Mouse (Mus musculus): ENCODE measurements around the gene Vezt. TPM values are rescaled to one million over a fixed set of nuclear protein-coding genes. Genes with fewer than 3 reads are reported as not detected.
A peak's percentile ranks its signal among the peaks of the same experiment; 100 is the strongest.

Gene Vezt
- polyA plus RNA-seq, 1 experiment from 2014 or later: 12.9 TPM

- H3K27me3 ChIP-seq: no peaks in the 10 kb centered on the region
- ATAC-seq (ENCODE audit: insufficient read depth): no peak
- WGBS (ENCODE audit: insufficient replicate concordance): 68% methylated on average over 3 of the region's 3 CpGs
- H3K36me3 ChIP-seq (replicated peaks): no peaks in the 10 kb centered on the region
- no peak overlapping the region for H3K4me2 ChIP-seq
- H3K4me1 ChIP-seq (replicated peaks): no peaks in the 10 kb centered on the region
- no peak overlapping the region for H3K4me3 ChIP-seq (replicated peaks)
- no peaks in the 10 kb centered on the region for H3K9me3 ChIP-seq (replicated peaks)
- H3K27ac ChIP-seq (replicated peaks): no peak overlapping the region
- no peak overlapping the region for H3K9ac ChIP-seq
Observed at GRCm38 (mm10) chr10:93950991-93951390, 84.6 kb downstream of the Vezt start.

- no peak overlapping the region for H3K4me2 ChIP-seq
- H3K27me3 ChIP-seq: no peaks in the 10 kb centered on the region
- WGBS (ENCODE audit: insufficient replicate concordance): 80% methylated on average over 2 of the region's 2 CpGs
- no peak overlapping the region for H3K4me3 ChIP-seq (replicated peaks)
- no peak overlapping the region for H3K9ac ChIP-seq
- H3K27ac ChIP-seq (replicated peaks): no peak overlapping the region
- no peaks in the 10 kb centered on the region for H3K9me3 ChIP-seq (replicated peaks)
- H3K4me1 ChIP-seq (replicated peaks): no peaks in the 10 kb centered on the region
- no peak for ATAC-seq (ENCODE audit: insufficient read depth)
- no peaks in the 10 kb centered on the region for H3K36me3 ChIP-seq (replicated peaks)
Observed at GRCm38 (mm10) chr10:93949921-93950320, 85.7 kb downstream of the Vezt start.

- no peaks in the 10 kb centered on the region for H3K36me3 ChIP-seq (replicated peaks)
- no peak overlapping the region for H3K4me3 ChIP-seq (replicated peaks)
- peak overlapping the region; percentile 31 for H3K27ac ChIP-seq (replicated peaks)
- H3K9me3 ChIP-seq (replicated peaks): no peaks in the 10 kb centered on the region
- no peaks in the 10 kb centered on the region for H3K27me3 ChIP-seq
- no peak overlapping the region for H3K9ac ChIP-seq
- no peaks in the 10 kb centered on the region for H3K4me1 ChIP-seq (replicated peaks)
- peak; percentile 79 for ATAC-seq (ENCODE audit: insufficient read depth)
- no peak overlapping the region for H3K4me2 ChIP-seq
- whole genome bisulfite sequencing (ENCODE audit: insufficient replicate concordance): 50% methylated on average over 9 of the region's 9 CpGs
Observed at GRCm38 (mm10) chr10:93945843-93946499, 89.6 kb downstream of the Vezt start.

- H3K9ac ChIP-seq: no peak overlapping the region
- 34% methylated on average over 4 of the region's 4 CpGs for WGBS (ENCODE audit: insufficient replicate concordance)
- peak; percentile 51 for ATAC-seq (ENCODE audit: insufficient read depth)
Observed at GRCm38 (mm10) chr10:93945364-93945763, 90.3 kb downstream of the Vezt start.

GRCm38 (mm10) chr10:93944241-93944640 is 91.4 kb downstream of the Vezt start:
- H3K9ac ChIP-seq: no peak overlapping the region
- H3K4me2 ChIP-seq: no peak overlapping the region
- no peaks in the 10 kb centered on the region for H3K36me3 ChIP-seq (replicated peaks)
- no peaks in the 10 kb centered on the region for H3K27me3 ChIP-seq
- no peaks in the 10 kb centered on the region for H3K4me1 ChIP-seq (replicated peaks)
- 46% methylated on average over 5 of the region's 5 CpGs for WGBS (ENCODE audit: insufficient replicate concordance)
- ATAC-seq (ENCODE audit: insufficient read depth): no peak
- no peak overlapping the region for H3K27ac ChIP-seq (replicated peaks)
- H3K9me3 ChIP-seq (replicated peaks): no peaks in the 10 kb centered on the region
- H3K4me3 ChIP-seq (replicated peaks): no peak overlapping the region

More at GRCm38 (mm10) chr10:93945364-93945763, 90.3 kb downstream of the Vezt start:
- no peaks in the 10 kb centered on the region for H3K4me1 ChIP-seq (replicated peaks)
- H3K27ac ChIP-seq (replicated peaks): no peak overlapping the region; the same call in 1 of the 2 replicates
- no peak overlapping the region for H3K4me2 ChIP-seq
- H3K27me3 ChIP-seq: no peaks in the 10 kb centered on the region
- H3K4me3 ChIP-seq (replicated peaks): no peak overlapping the region
- no peaks in the 10 kb centered on the region for H3K36me3 ChIP-seq (replicated peaks)
- H3K9me3 ChIP-seq (replicated peaks): no peaks in the 10 kb centered on the region

GRCm38 (mm10) chr10:93940279-93940678 is 95.3 kb downstream of the Vezt start:
- Histone ChIP-seq H3K9me3 (replicated peaks) (no peaks in the 10 kb centered on the region), H3K27ac (replicated peaks) (no peak overlapping the region), H3K9ac (no peak overlapping the region), H3K4me3 (replicated peaks) (no peak overlapping the region), H3K36me3 (replicated peaks) (no peaks in the 10 kb centered on the region), H3K4me1 (replicated peaks) (no peaks in the 10 kb centered on the region), H3K4me2 (no peak overlapping the region), H3K27me3 (no peaks in the 10 kb centered on the region)
- no peak for ATAC-seq (ENCODE audit: insufficient read depth)
- 68% methylated on average over 5 of the region's 5 CpGs for WGBS (ENCODE audit: insufficient replicate concordance)

GRCm38 (mm10) chr10:93939676-93940075 is 95.9 kb downstream of the Vezt start:
- Histone ChIP-seq H3K4me2 (no peak overlapping the region), H3K4me1 (replicated peaks) (no peaks in the 10 kb centered on the region), H3K27ac (replicated peaks) (no peak overlapping the region), H3K27me3 (no peaks in the 10 kb centered on the region), H3K9ac (no peak overlapping the region), H3K36me3 (replicated peaks) (no peaks in the 10 kb centered on the region), H3K9me3 (replicated peaks) (no peaks in the 10 kb centered on the region), H3K4me3 (replicated peaks) (no peak overlapping the region)
- no peak for ATAC-seq (ENCODE audit: insufficient read depth)
- WGBS (ENCODE audit: insufficient replicate concordance): 76% methylated on average over 8 of the region's 8 CpGs

GRCm38 (mm10) chr10:93938844-93939271 is 96.8 kb downstream of the Vezt start:
- H3K27ac ChIP-seq (replicated peaks): no peak overlapping the region
- WGBS (ENCODE audit: insufficient replicate concordance): 79% methylated on average over 20 of the region's 20 CpGs
- no peak overlapping the region for H3K4me2 ChIP-seq
- H3K27me3 ChIP-seq: no peaks in the 10 kb centered on the region
- no peaks in the 10 kb centered on the region for H3K4me1 ChIP-seq (replicated peaks)
- no peaks in the 10 kb centered on the region for H3K36me3 ChIP-seq (replicated peaks)
- H3K9ac ChIP-seq: no peak overlapping the region
- no peak for ATAC-seq (ENCODE audit: insufficient read depth)
- H3K9me3 ChIP-seq (replicated peaks): no peaks in the 10 kb centered on the region
- no peak overlapping the region for H3K4me3 ChIP-seq (replicated peaks)

- H3K36me3 ChIP-seq (replicated peaks): no peaks in the 10 kb centered on the region
- H3K4me2 ChIP-seq: no peak overlapping the region
- ATAC-seq (ENCODE audit: insufficient read depth): no peak
- 61% methylated on average over 9 of the region's 9 CpGs for WGBS (ENCODE audit: insufficient replicate concordance)
- no peak overlapping the region for H3K9ac ChIP-seq
- no peaks in the 10 kb centered on the region for H3K4me1 ChIP-seq (replicated peaks)
- no peak overlapping the region for H3K27ac ChIP-seq (replicated peaks)
- H3K27me3 ChIP-seq: peaks cover 19% of the 10 kb centered on the region; the same call in 1 of the 2 replicates
- no peak overlapping the region for H3K4me3 ChIP-seq (replicated peaks)
- H3K9me3 ChIP-seq (replicated peaks): no peaks in the 10 kb centered on the region
Observed at GRCm38 (mm10) chr10:93933980-93934379, 101.6 kb downstream of the Vezt start.

GRCm38 (mm10) chr10:93932861-93933260 is 102.8 kb downstream of the Vezt start:
- Histone ChIP-seq H3K9ac (no peak overlapping the region), H3K9me3 (replicated peaks) (no peaks in the 10 kb centered on the region), H3K4me1 (replicated peaks) (no peaks in the 10 kb centered on the region), H3K27me3 (peaks cover 19% of the 10 kb centered on the region; the same call in 1 of the 2 replicates), H3K27ac (replicated peaks) (no peak overlapping the region), H3K36me3 (replicated peaks) (no peaks in the 10 kb centered on the region), H3K4me3 (replicated peaks) (no peak overlapping the region), H3K4me2 (no peak overlapping the region)
- no peak for ATAC-seq (ENCODE audit: insufficient read depth)
- 66% methylated on average over 5 of the region's 5 CpGs for WGBS (ENCODE audit: insufficient replicate concordance)

GRCm38 (mm10) chr10:93932020-93932419 is 103.6 kb downstream of the Vezt start:
- Histone ChIP-seq H3K27ac (replicated peaks) (no peak overlapping the region), H3K9ac (no peak overlapping the region), H3K27me3 (peaks cover 19% of the 10 kb centered on the region; the same call in 1 of the 2 replicates), H3K4me1 (replicated peaks) (no peaks in the 10 kb centered on the region), H3K36me3 (replicated peaks) (no peaks in the 10 kb centered on the region), H3K9me3 (replicated peaks) (no peaks in the 10 kb centered on the region), H3K4me2 (no peak overlapping the region), H3K4me3 (replicated peaks) (no peak overlapping the region)
- 55% methylated on average over 5 of the region's 5 CpGs for WGBS (ENCODE audit: insufficient replicate concordance)
- ATAC-seq (ENCODE audit: insufficient read depth): no peak

GRCm38 (mm10) chr10:93931431-93931830 is 104.2 kb downstream of the Vezt start:
- Histone ChIP-seq H3K4me3 (replicated peaks) (no peak overlapping the region), H3K9ac (no peak overlapping the region), H3K4me1 (replicated peaks) (no peaks in the 10 kb centered on the region), H3K27ac (replicated peaks) (no peak overlapping the region), H3K9me3 (replicated peaks) (no peaks in the 10 kb centered on the region), H3K36me3 (replicated peaks) (no peaks in the 10 kb centered on the region), H3K27me3 (peaks cover 19% of the 10 kb centered on the region; the same call in 1 of the 2 replicates), H3K4me2 (no peak overlapping the region)
- ATAC-seq (ENCODE audit: insufficient read depth): no peak
- WGBS (ENCODE audit: insufficient replicate concordance): 66% methylated on average over 9 of the region's 9 CpGs
